Mouse (Mus musculus): ENCODE data around the gene Clasrp.

DNA sequence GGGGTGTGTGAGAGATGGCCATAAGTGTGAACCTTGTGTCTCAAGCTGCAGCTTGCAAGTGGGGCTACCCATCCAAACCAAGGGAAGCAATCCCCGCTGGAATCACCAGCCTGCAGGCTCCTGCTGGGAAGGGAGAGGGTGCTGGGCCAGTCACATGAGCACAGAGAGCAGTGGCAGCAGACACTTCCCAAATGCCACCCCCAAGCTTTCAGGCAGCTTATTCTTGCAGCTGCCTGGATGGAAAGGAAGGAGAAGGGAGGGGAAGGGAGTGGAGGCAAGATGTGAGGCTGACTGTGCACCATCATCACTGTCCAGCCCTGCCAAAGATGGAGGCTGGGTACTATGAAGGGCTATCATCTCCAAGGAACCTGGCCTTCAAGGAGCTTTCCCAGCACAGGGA is 50.1 kb downstream of the Clasrp start:
- no peak for TF ChIP-seq CTCF (IDR thresholded peaks at IDR 0.05; ENCODE audit: low read depth, low read length)
- no peak for TF ChIP-seq TAL1 (conservative IDR thresholded peaks at IDR 0.05; ENCODE audit: low read depth, low read length)
- TF ChIP-seq GATA1 (IDR thresholded peaks at IDR 0.05; ENCODE audit: borderline replicate concordance, low read length), result no peak
- no peak for TF ChIP-seq POLR2AphosphoS5 (IDR thresholded peaks at IDR 0.05; ENCODE audit: insufficient replicate concordance, low read depth, low read length)
- no peak for TF ChIP-seq GATA2 (IDR thresholded peaks at IDR 0.05; ENCODE audit: borderline replicate concordance, low read depth, low read length)

Data from G1E (cell line).